Mouse (Mus musculus) CH12.LX (cell line): ENCODE data around the gene Tyro3.

Experiments used
- BHLHE40 ChIP-seq: IDR thresholded peaks from 2 replicates; pipeline ENCODE4 v1.6.1; 2011; ENCODE audit warnings: mild to moderate bottlenecking, low read depth, low read length, improper control_type of control experiment
- CTCF ChIP-seq, 2 experiments: IDR thresholded peaks in 1 of 2; conservative IDR thresholded peaks in 1 of 2; 2 replicates each; pipeline ENCODE4 v1.5.1; 2011 to 2012; ENCODE audit warnings: low read depth in 2 of 2, low read length in 2 of 2, improper control_type of control experiment in 1 of 2, inconsistent platforms in 1 of 2, mild to moderate bottlenecking in 1 of 2, moderate library complexity in 1 of 2
- EP300 ChIP-seq: IDR thresholded peaks from 2 replicates; pipeline ENCODE4 v1.6.1; 2011; ENCODE audit warnings: low read length, improper control_type of control experiment
- MAX ChIP-seq: IDR thresholded peaks from 2 replicates; pipeline ENCODE4 v1.6.1; 2011; ENCODE audit warnings: low read length, improper control_type of control experiment
- POLR2A ChIP-seq: IDR thresholded peaks from 2 replicates; pipeline ENCODE4 v1.6.1; 2011; ENCODE audit warnings: low read depth, mild to moderate bottlenecking, improper control_type of control experiment, low read length

GRCm38 (mm10) chr2:119749260-119749659, 48.3 kb upstream of the Tyro3 start:
- TF ChIP-seq BHLHE40 (no peak), POLR2A (no peak), CTCF (conservative IDR thresholded peaks at IDR 0.05 in 1 of 2, IDR thresholded peaks at IDR 0.05 in 1 of 2; ENCODE audit: low read depth in 2 of 2, low read length in 2 of 2) (no peak), EP300 (no peak), MAX (no peak)
